ENCODE assay signal across 13 mouse cellular contexts in genomic region chr6:138242837-138243236, GRCm38 (mm10).
"Had no signal": no experiment of that assay in that cellular context is flagged by ENCODE, and none has a peak within 500 bp of the region (broad histone marks: within the 10 kb centered on the region; RNA-seq: fewer than 3 reads in every experiment).

No protein-coding gene starts in this region.

- H3K9me3 ChIP-seq: midbrain, embryonic 10.5 days; midbrain, embryonic 12.5 days had no signal

- H3K36me3 ChIP-seq: midbrain, embryonic 10.5 days; midbrain, embryonic 12.5 days had no signal

- H3K27me3 ChIP-seq: midbrain, embryonic 12.5 days had no signal

- DNase-seq: lung, adult 18-20 months; lung, embryonic 14.5 days; lung, postnatal 10 days; lung, postnatal 4 days; midbrain, embryonic 14.5 days; right cerebral cortex, postnatal 14 days; thymus, adult 18-20 months; thymus, postnatal 14 days; thymus, postnatal 36 days had no signal

- H3K4me3 ChIP-seq: midbrain, embryonic 10.5 days; midbrain, embryonic 12.5 days; myocyte had no signal

- H3K4me2 ChIP-seq: lung, embryonic 14.5 days; midbrain, embryonic 12.5 days had no signal

- H3K9ac ChIP-seq: liver, embryonic 14.5 days; lung, embryonic 14.5 days; midbrain, embryonic 12.5 days had no signal

- H3K27ac ChIP-seq: liver, embryonic 14.5 days; midbrain, embryonic 10.5 days; midbrain, embryonic 12.5 days had no signal
